Mouse (Mus musculus) CH12.LX (cell line): ENCODE results near the gene Reln. TPM values are rescaled to one million over a fixed set of nuclear protein-coding genes. Genes with fewer than 3 reads are reported as not detected.

Experiments
- DNase-seq: peaks from one replicate; pipeline ENCODE4 v3.0.0-alpha.2; 2013; ENCODE audit errors: extremely low read depth
- H3K27ac ChIP-seq: 2 replicates; pipeline ENCODE4 v1.5.1; 2012; ENCODE audit warnings: low read depth, mild to moderate bottlenecking, control low read depth, moderate library complexity; ENCODE audit not compliant: insufficient read depth
- H3K27me3 ChIP-seq: replicated peaks from 2 replicates; pipeline ENCODE3; 2012; ENCODE audit warnings: inconsistent platforms
- H3K36me3 ChIP-seq, 2 experiments: replicated peaks in 1 of 2; 2 replicates each; pipeline versions ENCODE3 to v1.6.1; 2012; ENCODE audit warnings: inconsistent platforms in 1 of 2, low read length in 1 of 2, mild to moderate bottlenecking in 1 of 2, mixed read lengths in 1 of 2, moderate library complexity in 1 of 2; ENCODE audit not compliant: control insufficient read depth in 1 of 2, insufficient read depth in 1 of 2
- H3K4me1 ChIP-seq, 2 experiments: 2 replicates each; pipeline ENCODE4 v1.6.1; 2012; ENCODE audit warnings: inconsistent platforms in 1 of 2, moderate library complexity in 1 of 2; ENCODE audit not compliant: insufficient read depth in 2 of 2, control insufficient read depth in 1 of 2
- H3K4me2 ChIP-seq: 2 replicates; pipeline ENCODE4 v1.6.1; 2012; ENCODE audit warnings: low read depth, mild to moderate bottlenecking, control low read depth; ENCODE audit not compliant: poor library complexity, insufficient read depth, severe bottlenecking
- H3K4me3 ChIP-seq, 3 experiments: fragments of 150-350 bp in 1 of 3; sonication (generic) in 1 of 3; replicated peaks in 1 of 3; 2 replicates each; pipeline versions ENCODE3 to v1.5.1; 2011 to 2012; ENCODE audit warnings: low read depth in 2 of 3, low read length in 2 of 3, mild to moderate bottlenecking in 2 of 3, moderate library complexity in 2 of 3, control low read depth in 1 of 3, improper control_type of control experiment in 1 of 3, inconsistent platforms in 1 of 3, mixed read lengths in 1 of 3; ENCODE audit not compliant: poor library complexity in 1 of 3
- H3K79me2 ChIP-seq: replicated peaks from 2 replicates; pipeline ENCODE4 v1.6.1; 2012; ENCODE audit warnings: mild to moderate bottlenecking, moderate library complexity; ENCODE audit not compliant: control insufficient read depth, poor library complexity, insufficient read depth, severe bottlenecking; ENCODE audit errors: extremely low read depth
- H3K9ac ChIP-seq: 2 replicates; pipeline ENCODE4 v1.6.1; 2012; ENCODE audit warnings: low read depth, mild to moderate bottlenecking, control low read depth, moderate library complexity; ENCODE audit not compliant: insufficient read depth
- H3K9me3 ChIP-seq: replicated peaks from 2 replicates; pipeline ENCODE3; 2012; ENCODE audit warnings: low read length, inconsistent platforms, mixed read lengths
- BHLHE40 ChIP-seq: IDR thresholded peaks from 2 replicates; pipeline ENCODE4 v1.6.1; 2011; ENCODE audit warnings: mild to moderate bottlenecking, low read depth, low read length, improper control_type of control experiment
- CHD1 ChIP-seq: IDR thresholded peaks from 2 replicates; pipeline ENCODE4 v1.6.1; 2012; ENCODE audit warnings: low read depth, low read length, improper control_type of control experiment, inconsistent platforms
- E2F4 ChIP-seq: IDR thresholded peaks from 2 replicates; pipeline ENCODE4 v1.6.1; 2011; ENCODE audit warnings: low read depth, low read length, improper control_type of control experiment; ENCODE audit not compliant: insufficient replicate concordance
- EP300 ChIP-seq: IDR thresholded peaks from 2 replicates; pipeline ENCODE4 v1.6.1; 2011; ENCODE audit warnings: low read length, improper control_type of control experiment
- GABPA ChIP-seq: IDR thresholded peaks from 2 replicates; pipeline ENCODE4 v1.6.1; 2012; ENCODE audit warnings: low read depth, low read length, improper control_type of control experiment, inconsistent platforms; ENCODE audit not compliant: insufficient replicate concordance
- HCFC1 ChIP-seq: IDR thresholded peaks from 2 replicates; pipeline ENCODE4 v1.6.1; 2012; ENCODE audit warnings: low read depth, mild to moderate bottlenecking, inconsistent platforms, low read length, improper control_type of control experiment
- JUND ChIP-seq: conservative IDR thresholded peaks from 2 replicates; pipeline ENCODE4 v1.6.1; 2011; ENCODE audit warnings: low read depth, low read length, improper control_type of control experiment
- KAT2A ChIP-seq: IDR thresholded peaks from 2 replicates; pipeline ENCODE4 v1.6.1; 2012; ENCODE audit warnings: low read length, improper control_type of control experiment, inconsistent platforms; ENCODE audit not compliant: insufficient replicate concordance
- MAFK ChIP-seq: IDR thresholded peaks from 2 replicates; pipeline ENCODE4 v1.6.1; 2011; ENCODE audit warnings: low read length, improper control_type of control experiment; ENCODE audit not compliant: insufficient replicate concordance
- MAX ChIP-seq: IDR thresholded peaks from 2 replicates; pipeline ENCODE4 v1.6.1; 2011; ENCODE audit warnings: low read length, improper control_type of control experiment
- MAZ ChIP-seq: IDR thresholded peaks from 2 replicates; pipeline ENCODE4 v1.6.1; 2012; ENCODE audit warnings: low read depth, mild to moderate bottlenecking, inconsistent platforms, low read length, improper control_type of control experiment, moderate library complexity
- MXI1 ChIP-seq: IDR thresholded peaks from 2 replicates; pipeline ENCODE4 v1.6.1; 2011; ENCODE audit warnings: mild to moderate bottlenecking, low read depth, low read length, improper control_type of control experiment
- POLR2A ChIP-seq: IDR thresholded peaks from 2 replicates; pipeline ENCODE4 v1.6.1; 2011; ENCODE audit warnings: low read depth, mild to moderate bottlenecking, improper control_type of control experiment, low read length
- SIN3A ChIP-seq: IDR thresholded peaks from 2 replicates; pipeline ENCODE4 v1.6.1; 2012; ENCODE audit warnings: low read length, improper control_type of control experiment, inconsistent platforms
- TBP ChIP-seq: conservative IDR thresholded peaks from 2 replicates; pipeline ENCODE4 v1.6.1; 2011; ENCODE audit warnings: low read depth, low read length, improper control_type of control experiment
- TCF12 ChIP-seq: IDR thresholded peaks from 2 replicates; pipeline ENCODE4 v1.6.1; 2014; ENCODE audit warnings: low read depth, mild to moderate bottlenecking, inconsistent platforms, low read length, improper control_type of control experiment
- UBTF ChIP-seq: IDR thresholded peaks from 2 replicates; pipeline ENCODE4 v1.6.1; 2012; ENCODE audit warnings: low read depth, mild to moderate bottlenecking, inconsistent platforms, low read length, improper control_type of control experiment, moderate library complexity
- USF2 ChIP-seq: conservative IDR thresholded peaks from 2 replicates; pipeline ENCODE4 v1.6.1; 2011; ENCODE audit warnings: low read depth, low read length, improper control_type of control experiment
- ZKSCAN1 ChIP-seq: IDR thresholded peaks from 2 replicates; pipeline ENCODE4 v1.6.1; 2012; ENCODE audit warnings: low read depth, inconsistent platforms, low read length, improper control_type of control experiment, borderline replicate concordance
- ZNF384 ChIP-seq: IDR thresholded peaks from 2 replicates; pipeline ENCODE4 v1.6.1; 2012; ENCODE audit warnings: low read depth, low read length, improper control_type of control experiment, inconsistent platforms
- dilution Hi-C: fragments of 300-500 bp; cut with MboI; formaldehyde crosslinking; loops from 2 replicates; pipeline ENCODE4 v1.14.3; 2020; ENCODE audit warnings: low sequenced_read_pairs; ENCODE audit not compliant: extremely low pct_unique_long_range_greater_than_20kb, extremely low pct_ligation_motif_present
- in situ Hi-C: fragments of 300-500 bp; cut with MboI; formaldehyde crosslinking; loops from 3 replicates; pipeline ENCODE4 v1.14.3; 2019; ENCODE audit warnings: low sequenced_read_pairs, low pct_ligation_motif_present, low pct_unique_long_range_greater_than_20kb, mixed read lengths
- polyA plus RNA-seq: library from polyadenylated mRNA; unstranded; fragments of >175 nt; gene quantifications from 2 replicates; pipeline ENCODE4 v1.2.1, GENCODE M21; 2012; ENCODE audit warnings: low read depth; ENCODE audit not compliant: insufficient read length
- total RNA-seq, 2 experiments: library from RNA; depleted of rRNA; stranded (reverse); fragments of 300-350 nt in 1 of 2; fragments of >200 nt in 1 of 2; gene quantifications; 2 replicates each; pipeline ENCODE4 v1.2.3; 2012 to 2014

The Reln gene
- total and polyA plus RNA-seq, 3 experiments = 0.03 to 0.04 TPM; not detected in 1

DNA sequence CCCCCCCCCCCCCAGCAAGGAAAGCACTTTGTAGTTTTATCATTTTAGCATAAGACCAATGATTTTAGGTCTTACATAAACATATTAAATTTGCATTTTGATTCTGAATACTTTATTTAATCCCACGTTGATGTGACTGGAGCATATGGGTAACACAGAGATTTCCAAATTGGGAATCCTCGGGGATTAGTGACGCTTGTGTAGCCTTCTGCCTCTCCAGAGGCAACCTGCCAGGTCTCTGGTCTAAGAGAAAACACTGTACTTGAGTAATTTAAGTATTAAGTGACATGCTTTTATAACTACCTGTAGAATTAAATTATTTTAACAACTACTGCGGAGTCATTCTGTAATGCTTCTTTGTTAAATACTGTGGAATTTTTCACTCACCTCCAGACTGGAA, 59.1 kb downstream of the Reln start:
- in situ Hi-C loops = no loop called here
- no peaks in the 10 kb centered on the region for H3K27me3 ChIP-seq
- no peak overlapping the region for H3K4me3 ChIP-seq
- no peak overlapping the region for H3K27ac ChIP-seq
- no peaks in the 10 kb centered on the region for H3K36me3 ChIP-seq
- H3K4me1 ChIP-seq = no peaks in the 10 kb centered on the region
- no peak for DNase-seq
- TF ChIP-seq KAT2A = no peak
- no peak for TF ChIP-seq SIN3A
- no peak for TF ChIP-seq MAX
- no peak for TF ChIP-seq MAZ
- TF ChIP-seq UBTF = no peak
- H3K9ac ChIP-seq = no peak overlapping the region
- no peaks in the 10 kb centered on the region for H3K9me3 ChIP-seq
- no peaks in the 10 kb centered on the region for H3K79me2 ChIP-seq
- dilution Hi-C loops = no loop called here
- H3K4me2 ChIP-seq = no peak overlapping the region

DNA sequence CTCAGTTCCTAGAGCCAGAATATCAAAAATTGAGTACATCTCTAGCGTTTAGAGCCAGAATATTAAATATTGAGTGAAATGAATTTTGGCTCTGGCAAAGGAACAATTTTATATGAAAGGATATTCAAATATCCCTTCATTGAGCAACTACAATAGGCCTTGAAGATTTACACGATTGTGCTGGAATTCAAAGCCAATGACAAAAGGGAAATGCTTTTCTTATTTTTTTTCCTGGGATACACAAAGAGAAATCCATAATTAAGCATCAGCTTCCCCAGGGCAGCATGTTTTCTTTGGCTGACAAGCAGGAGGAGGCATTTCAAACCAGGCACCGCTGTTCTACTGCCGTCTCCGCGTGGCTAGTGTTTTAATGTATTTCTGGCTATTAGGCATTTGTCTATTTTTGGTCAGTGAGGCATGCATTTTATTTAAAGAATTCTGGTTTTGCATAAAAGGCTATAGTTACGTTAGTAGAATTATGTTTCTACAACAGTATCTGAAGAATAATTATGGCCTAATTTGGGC, 62.3 kb downstream of the Reln start:
- Histone ChIP-seq H3K9ac (no peak overlapping the region), H3K4me3 (no peak overlapping the region), H3K27ac (no peak overlapping the region), H3K4me1 (no peaks in the 10 kb centered on the region), H3K27me3 (no peaks in the 10 kb centered on the region), H3K4me2 (no peak overlapping the region), H3K36me3 (no peaks in the 10 kb centered on the region)
- in situ Hi-C loops = no loop called here
- no peak for DNase-seq
- TF ChIP-seq TBP (no peak), ZNF384 (no peak)
- TF ChIP-seq, all 38 proteins: peak for 0
- H3K79me2 ChIP-seq = no peaks in the 10 kb centered on the region
- dilution Hi-C loops = no loop called here
- peaks cover 2% of the 10 kb centered on the region for H3K9me3 ChIP-seq

DNA sequence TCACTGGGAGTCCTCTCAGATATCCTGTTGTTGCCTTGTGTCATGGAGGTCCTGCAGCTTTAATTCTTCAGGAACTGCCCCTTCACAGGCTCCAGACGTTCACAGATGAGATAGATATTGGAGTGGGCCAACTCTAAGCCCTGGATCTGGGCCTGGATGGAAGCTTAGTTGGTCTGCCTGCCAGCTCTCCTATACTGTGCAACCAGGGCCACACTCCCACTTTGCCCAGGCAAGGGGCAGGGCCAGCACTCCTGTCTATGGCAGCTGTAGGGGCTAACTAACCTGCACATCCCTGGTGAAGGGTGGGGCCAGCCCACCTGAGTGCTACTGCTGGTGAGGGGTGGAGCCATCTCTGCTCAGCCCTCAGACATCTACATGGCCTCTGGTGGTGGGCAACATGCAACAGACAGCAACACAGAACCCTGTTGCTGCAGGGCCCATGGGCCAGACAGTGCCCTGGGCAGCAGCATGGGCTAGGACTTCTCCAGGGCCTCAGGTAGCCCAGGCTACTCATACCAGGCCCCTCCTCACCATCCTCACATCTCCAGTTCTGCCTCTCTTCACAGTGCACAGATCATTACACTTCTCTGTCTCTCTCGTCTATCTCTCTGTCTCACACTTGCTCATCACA, 63.9 kb downstream of the Reln start:
- in situ Hi-C loops = no loop called here
- peaks cover 2% of the 10 kb centered on the region for H3K9me3 ChIP-seq
- H3K4me1 ChIP-seq = no peaks in the 10 kb centered on the region
- TF ChIP-seq ZNF384 (no peak), CHD1 (no peak), ZKSCAN1 (no peak), TBP (no peak), HCFC1 (no peak), JUND (no peak), EP300 (no peak), BHLHE40 (no peak), MAFK (no peak), UBTF (no peak), USF2 (no peak), MXI1 (no peak), TCF12 (no peak), GABPA (no peak), E2F4 (no peak), POLR2A (no peak)
- H3K27me3 ChIP-seq = no peaks in the 10 kb centered on the region
- dilution Hi-C loops = no loop called here
- H3K4me2 ChIP-seq = no peak overlapping the region
- no peak overlapping the region for H3K27ac ChIP-seq
- H3K79me2 ChIP-seq = no peaks in the 10 kb centered on the region
- no peak overlapping the region for H3K9ac ChIP-seq
- no peak overlapping the region for H3K4me3 ChIP-seq
- H3K36me3 ChIP-seq = no peaks in the 10 kb centered on the region
- DNase-seq = no peak
